Comparison of ENCODE assay signal across 23 mouse cellular contexts in genomic region chr4:115922688-115923087, GRCm38 (mm10). TPM values are rescaled to one million over a fixed set of nuclear protein-coding genes. Genes with fewer than 3 reads are reported as not detected.
"Had no signal": no experiment of that assay in that cellular context is flagged by ENCODE, and none has a peak within 500 bp of the region (broad histone marks: within the 10 kb centered on the region; RNA-seq: fewer than 3 reads in every experiment).

No protein-coding gene starts in this region.

- H3K4me1 ChIP-seq: midbrain, embryonic 12.5 days had no signal

- H3K4me2 ChIP-seq: lung, embryonic 14.5 days; midbrain, embryonic 12.5 days; neural tube, embryonic 12.5 days had no signal

- H3K9me3 ChIP-seq: midbrain, embryonic 10.5 days; midbrain, embryonic 12.5 days; neural tube, embryonic 12.5 days had no signal

- H3K4me3 ChIP-seq: midbrain, embryonic 10.5 days; midbrain, embryonic 12.5 days; neural tube, embryonic 12.5 days had no signal

- H3K27ac ChIP-seq: midbrain, embryonic 10.5 days; midbrain, embryonic 12.5 days; neural tube, embryonic 12.5 days had no signal

- ATAC-seq: midbrain, embryonic 16.5 days had no signal

- H3K9ac ChIP-seq: lung, embryonic 14.5 days; midbrain, embryonic 12.5 days; neural tube, embryonic 12.5 days had no signal

- DNase-seq: lung, adult 18-20 months; lung, embryonic 14.5 days; lung, postnatal 10 days; lung, postnatal 4 days; midbrain, embryonic 14.5 days; right cerebral cortex, postnatal 14 days; thymus, adult 18-20 months; thymus, postnatal 14 days; thymus, postnatal 36 days had no signal

- H3K36me3 ChIP-seq: neural tube, embryonic 12.5 days had no signal

RNA-seq across cellular contexts. Expression of gene Dmbx1, which starts 17.0 kb away (rescaled TPM):
- total RNA-seq: megakaryocyte, adult 5-6 weeks; megakaryocyte-erythroid progenitor cell, adult 5-6 weeks; neutrophil, adult 5-6 weeks had no signal
- polyA plus RNA-seq: liver, embryonic 16.5 days; lung, embryonic 14.5 days; spleen, adult 2 months; stomach, embryonic 14.5 days; stomach, embryonic 16.5 days had no signal

RNA-seq across cellular contexts. Expression of gene 6430628N08Rik, which starts 32.2 kb away (rescaled TPM):
- total RNA-seq: megakaryocyte, adult 5-6 weeks; megakaryocyte-erythroid progenitor cell, adult 5-6 weeks; neutrophil, adult 5-6 weeks had no signal
- polyA plus RNA-seq: liver, embryonic 16.5 days; lung, embryonic 14.5 days; lung, embryonic 16.5 days; midbrain, embryonic 14.5 days; neural tube, embryonic 12.5 days; neural tube, embryonic 14.5 days; spleen, adult 2 months; stomach, embryonic 14.5 days; stomach, embryonic 16.5 days; thymus, postnatal 0 days had no signal

RNA-seq across cellular contexts. Expression of gene Kncn, which starts 38.5 kb away (rescaled TPM):
- total RNA-seq: megakaryocyte, adult 5-6 weeks; megakaryocyte-erythroid progenitor cell, adult 5-6 weeks; neutrophil, adult 5-6 weeks had no signal
- polyA plus RNA-seq: liver, embryonic 16.5 days; lung, embryonic 14.5 days; lung, embryonic 16.5 days; midbrain, embryonic 12.5 days; neural tube, embryonic 12.5 days; spleen, adult 2 months; stomach, embryonic 14.5 days; stomach, embryonic 16.5 days; thymus, postnatal 0 days had no signal
